Mouse (Mus musculus) neural tube, embryonic 12.5 days (tissue): ENCODE results near the gene Ruvbl1. TPM values are rescaled to one million over a fixed set of nuclear protein-coding genes. Genes with fewer than 3 reads are reported as not detected.
A peak's percentile ranks its signal among the peaks of the same experiment; 100 is the strongest.

ENCODE experiments used
- ATAC-seq: fragments of 200-750 bp; cut with Nextera tagmentation; 2 replicates; pipeline ENCODE4 v1.8.0; 2017; ENCODE audit warnings: low read depth, mild to moderate bottlenecking, moderate TSS enrichment, moderate library complexity; ENCODE audit not compliant: low FRiP score
- H3K27ac ChIP-seq: fragments of 300-500 bp; sonication (generic); 2 replicates; pipeline ENCODE4 v1.5.1; 2016
- H3K27me3 ChIP-seq: fragments of 300-500 bp; sonication (generic); replicated peaks from 2 replicates; pipeline ENCODE4 v1.6.1; 2016; ENCODE audit warnings: mild to moderate bottlenecking
- H3K36me3 ChIP-seq: fragments of 300-500 bp; sonication (generic); 2 replicates; pipeline ENCODE4 v1.6.1; 2016; ENCODE audit warnings: mild to moderate bottlenecking
- H3K4me1 ChIP-seq: fragments of 300-500 bp; sonication (generic); 2 replicates; pipeline ENCODE4 v1.6.1; 2016
- H3K4me2 ChIP-seq: fragments of 300-500 bp; sonication (generic); replicated peaks from 2 replicates; pipeline ENCODE4 v1.6.1; 2016; ENCODE audit warnings: mild to moderate bottlenecking
- H3K4me3 ChIP-seq: fragments of 300-500 bp; sonication (generic); 2 replicates; pipeline ENCODE4 v1.5.1; 2016
- H3K9ac ChIP-seq: fragments of 300-500 bp; sonication (generic); 2 replicates; pipeline ENCODE4 v1.6.1; 2016; ENCODE audit warnings: mild to moderate bottlenecking
- H3K9me3 ChIP-seq: fragments of 300-500 bp; sonication (generic); 2 replicates; pipeline ENCODE4 v1.6.1; 2016; ENCODE audit warnings: mild to moderate bottlenecking
- WGBS: fragments of 180-500 bp; shearing (Covaris S2); methylation state at CpG from one replicate; pipeline ENCODE4 v1.1.7; 2016; 5-methylcytosine and 5-hydroxymethylcytosine counted together
- polyA plus RNA-seq: library from polyadenylated mRNA; unstranded; fragments of >200 nt; fragmentation: Nextera tagmentation; extraction: Ambion mirVana; gene quantifications from 2 replicates; pipeline ENCODE4 v1.2.1, GENCODE M21; 2016

The Ruvbl1 gene
- polyA plus RNA-seq: 112 and 115 TPM in 2 replicates

GRCm38 (mm10) chr6:88465181-88465920, at the start of gene Ruvbl1:
Ruvbl1 (plus strand) TSS chr6:88465409.
- Histone ChIP-seq H3K9ac (peak within 1 kb of the TSS; percentile 70), H3K4me2 (peak within 1 kb of the TSS; percentile 88), H3K9me3 (no peaks in the 10 kb centered on the region), H3K4me1 (peaks cover 11% of the 10 kb centered on the region), H3K36me3 (peaks cover 21% of the 10 kb centered on the region), H3K4me3 (peak within 1 kb of the TSS; percentile 63), H3K27ac (no peak within 1 kb of the TSS), H3K27me3 (no peaks in the 10 kb centered on the region)
- under 1% methylated on average over 42 of the region's 42 CpGs for WGBS
- peak; percentile 100 for ATAC-seq

- Histone ChIP-seq H3K4me2 (no peak overlapping the region), H3K9me3 (no peaks in the 10 kb centered on the region), H3K36me3 (no peaks in the 10 kb centered on the region), H3K9ac (no peak overlapping the region), H3K27me3 (no peaks in the 10 kb centered on the region), H3K27ac (no peak overlapping the region), H3K4me3 (no peak overlapping the region), H3K4me1 (peaks cover 9% of the 10 kb centered on the region)
- ATAC-seq: no peak
- WGBS: 57% methylated on average over 7 of the region's 7 CpGs
Measured at GRCm38 (mm10) chr6:88416130-88416758, 49.0 kb upstream of the Ruvbl1 start.

DNA sequence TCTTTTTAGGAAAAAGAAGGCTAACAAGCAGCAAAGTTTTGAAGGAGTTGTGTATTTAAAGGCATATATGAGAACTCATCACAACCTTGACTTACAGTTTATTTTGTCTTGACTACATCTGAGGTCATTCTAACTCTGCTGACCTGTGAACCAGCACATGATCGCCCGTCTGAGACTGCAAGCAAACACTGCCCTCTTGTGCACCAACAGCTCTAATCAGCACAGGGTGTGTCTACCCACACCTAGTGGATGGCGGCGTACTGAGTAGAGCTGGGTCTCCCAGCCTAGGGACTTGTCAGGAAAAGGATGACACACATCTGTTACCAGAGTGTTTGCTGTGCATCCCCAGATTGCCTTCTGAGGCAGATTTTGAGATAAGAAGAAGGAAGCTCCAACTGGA, 34.0 kb upstream of the Ruvbl1 start:
- no peaks in the 10 kb centered on the region for H3K27me3 ChIP-seq
- H3K4me1 ChIP-seq: peaks cover 2% of the 10 kb centered on the region; the same call in 1 of the 2 replicates
- H3K27ac ChIP-seq: no peak overlapping the region
- H3K4me3 ChIP-seq: no peak overlapping the region
- H3K36me3 ChIP-seq: no peaks in the 10 kb centered on the region
- no peak for ATAC-seq
- no peak overlapping the region for H3K9ac ChIP-seq
- WGBS: 39% methylated on average over 4 of the region's 4 CpGs
- no peaks in the 10 kb centered on the region for H3K9me3 ChIP-seq
- no peak overlapping the region for H3K4me2 ChIP-seq

DNA sequence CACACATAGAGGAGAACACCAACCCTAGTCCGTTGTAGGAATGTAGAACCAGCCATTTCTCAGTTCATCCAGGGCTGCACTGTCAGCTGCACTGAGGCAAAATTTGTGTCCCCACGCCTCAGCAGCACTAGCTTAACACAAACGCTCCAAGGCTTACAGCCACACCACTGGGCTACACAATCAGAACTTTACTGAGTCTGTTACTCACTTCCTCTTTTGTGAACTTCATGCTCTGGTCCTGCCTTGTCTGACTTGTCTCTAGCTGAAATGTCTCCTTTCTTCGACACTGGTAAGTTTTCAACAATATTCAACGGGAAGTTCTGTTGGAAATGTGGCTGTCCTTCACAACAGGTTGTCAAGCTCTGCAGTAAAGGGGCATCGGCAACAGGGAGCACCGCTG, 29.6 kb upstream of the Ruvbl1 start:
- Histone ChIP-seq H3K36me3 (no peaks in the 10 kb centered on the region), H3K4me3 (no peak overlapping the region), H3K4me1 (peaks cover 2% of the 10 kb centered on the region; the same call in 1 of the 2 replicates), H3K4me2 (no peak overlapping the region), H3K9ac (no peak overlapping the region), H3K27ac (no peak overlapping the region), H3K27me3 (no peaks in the 10 kb centered on the region), H3K9me3 (no peaks in the 10 kb centered on the region)
- no peak for ATAC-seq
- WGBS: 92% methylated on average over 7 of the region's 7 CpGs

DNA sequence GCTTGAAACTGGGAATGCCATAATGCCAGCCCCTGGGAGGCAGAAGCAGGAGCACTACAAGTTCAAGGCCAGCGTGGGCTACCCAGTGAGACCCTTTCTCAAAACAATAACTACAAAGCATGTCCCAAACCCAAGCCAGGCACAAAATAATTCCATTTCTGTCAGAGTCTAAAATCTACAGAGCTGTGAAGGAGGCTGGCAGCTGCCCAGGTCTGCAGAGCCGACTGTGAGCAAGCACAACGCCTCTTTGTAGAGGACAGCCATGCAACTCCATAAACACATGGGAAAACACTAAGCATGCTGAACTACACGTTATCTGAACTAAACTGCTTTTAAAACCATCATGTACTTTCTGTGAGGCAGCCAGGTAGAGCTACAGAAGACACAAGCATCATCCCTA, 26.2 kb upstream of the Ruvbl1 start:
- Histone ChIP-seq H3K4me1 (no peaks in the 10 kb centered on the region; the same call in 1 of the 2 replicates), H3K27ac (no peak overlapping the region), H3K36me3 (no peaks in the 10 kb centered on the region), H3K4me2 (no peak overlapping the region), H3K27me3 (no peaks in the 10 kb centered on the region), H3K4me3 (no peak overlapping the region), H3K9me3 (no peaks in the 10 kb centered on the region), H3K9ac (no peak overlapping the region)
- WGBS: 86% methylated on average over 4 of the region's 4 CpGs
- ATAC-seq: no peak

DNA sequence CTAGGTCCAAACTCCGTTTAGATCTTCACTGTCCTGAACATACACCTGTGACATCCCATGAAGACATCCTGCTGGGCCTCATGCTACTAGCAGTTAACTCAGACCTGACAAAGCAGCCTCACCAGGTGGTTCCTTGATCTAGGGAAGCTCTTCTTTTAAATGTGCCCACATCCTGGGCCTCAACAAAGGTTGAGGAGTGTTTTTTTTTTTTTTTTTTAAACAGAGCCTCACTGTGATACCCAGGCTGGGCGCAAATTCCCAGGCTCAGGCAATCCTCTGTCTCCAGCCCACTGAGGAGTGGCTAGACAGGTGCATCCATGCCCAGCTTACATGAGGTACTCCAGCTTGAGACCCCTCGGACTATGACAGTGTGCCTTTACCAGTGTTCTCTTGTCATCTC, 22.7 kb upstream of the Ruvbl1 start:
- WGBS: 72% methylated on average over 3 of the region's 3 CpGs

DNA sequence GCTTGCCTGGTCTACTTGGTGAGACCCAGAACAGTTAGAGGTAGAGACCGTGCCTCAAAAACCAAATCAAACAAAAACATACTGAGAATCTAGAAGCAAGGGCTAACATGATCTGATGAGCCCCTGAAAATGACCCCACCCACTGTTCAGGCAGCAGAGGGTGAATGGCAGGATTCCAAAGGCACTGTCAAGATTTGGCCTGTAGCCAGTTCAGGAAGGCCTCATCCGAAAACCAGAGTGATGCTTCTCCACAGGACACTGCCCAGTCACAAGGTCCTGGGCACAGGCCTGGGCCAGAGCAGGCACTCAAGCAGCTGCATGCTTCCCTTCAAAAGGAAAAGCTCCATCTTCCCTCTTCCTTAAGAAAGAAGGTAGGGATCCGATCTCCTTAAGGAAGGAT, 21.8 kb upstream of the Ruvbl1 start:
- Histone ChIP-seq H3K4me1 (peaks cover 4% of the 10 kb centered on the region), H3K9me3 (no peaks in the 10 kb centered on the region), H3K27me3 (no peaks in the 10 kb centered on the region), H3K9ac (no peak overlapping the region), H3K36me3 (no peaks in the 10 kb centered on the region), H3K4me2 (no peak overlapping the region), H3K27ac (no peak overlapping the region), H3K4me3 (no peak overlapping the region)
- 89% methylated on average over 3 of the region's 3 CpGs for WGBS
- no peak for ATAC-seq

More for the DNA sequence above, 22.7 kb upstream of the Ruvbl1 start:
- Histone ChIP-seq H3K36me3 (no peaks in the 10 kb centered on the region), H3K27ac (no peak overlapping the region), H3K4me3 (no peak overlapping the region), H3K4me2 (no peak overlapping the region), H3K9ac (no peak overlapping the region), H3K4me1 (peaks cover 4% of the 10 kb centered on the region), H3K27me3 (no peaks in the 10 kb centered on the region), H3K9me3 (no peaks in the 10 kb centered on the region)
- ATAC-seq: no peak

DNA sequence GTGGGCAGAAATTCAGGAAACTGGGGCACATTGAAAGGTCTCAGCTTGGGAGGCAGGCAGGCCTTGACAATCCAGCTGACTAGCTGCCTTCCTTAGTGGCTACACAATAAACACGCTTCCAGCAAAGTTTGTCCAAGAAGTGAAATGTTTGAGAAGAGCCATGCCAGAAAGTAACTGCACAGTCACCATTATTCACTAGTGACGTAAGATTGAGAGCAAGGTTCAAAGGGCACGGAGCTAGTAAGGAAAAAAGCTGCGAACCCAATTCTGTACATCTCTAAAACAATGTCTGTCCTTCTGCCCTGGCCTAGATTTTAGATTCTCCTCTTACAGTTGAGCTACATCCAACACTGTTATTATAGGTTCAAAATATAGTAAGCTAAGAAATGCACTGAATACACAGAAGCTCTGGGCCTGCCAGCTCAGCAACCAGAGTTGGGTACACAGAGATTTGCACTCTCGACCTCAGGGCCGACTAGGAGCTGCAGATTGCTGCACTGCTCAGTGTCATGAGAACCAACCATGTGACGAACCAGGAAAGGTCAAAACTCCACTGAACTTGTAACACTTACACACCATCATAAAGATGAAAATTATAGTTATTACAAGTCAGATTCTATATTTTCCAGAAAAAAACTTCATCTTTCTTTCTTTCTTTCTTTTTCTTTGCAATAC, 21.0 kb upstream of the Ruvbl1 start:
- no peaks in the 10 kb centered on the region for H3K9me3 ChIP-seq
- no peak overlapping the region for H3K27ac ChIP-seq
- no peak overlapping the region for H3K4me2 ChIP-seq
- H3K36me3 ChIP-seq: no peaks in the 10 kb centered on the region
- 88% methylated on average over 7 of the region's 7 CpGs for WGBS
- H3K9ac ChIP-seq: no peak overlapping the region
- H3K27me3 ChIP-seq: no peaks in the 10 kb centered on the region
- ATAC-seq: no peak
- peaks cover 4% of the 10 kb centered on the region for H3K4me1 ChIP-seq
- H3K4me3 ChIP-seq: no peak overlapping the region

DNA sequence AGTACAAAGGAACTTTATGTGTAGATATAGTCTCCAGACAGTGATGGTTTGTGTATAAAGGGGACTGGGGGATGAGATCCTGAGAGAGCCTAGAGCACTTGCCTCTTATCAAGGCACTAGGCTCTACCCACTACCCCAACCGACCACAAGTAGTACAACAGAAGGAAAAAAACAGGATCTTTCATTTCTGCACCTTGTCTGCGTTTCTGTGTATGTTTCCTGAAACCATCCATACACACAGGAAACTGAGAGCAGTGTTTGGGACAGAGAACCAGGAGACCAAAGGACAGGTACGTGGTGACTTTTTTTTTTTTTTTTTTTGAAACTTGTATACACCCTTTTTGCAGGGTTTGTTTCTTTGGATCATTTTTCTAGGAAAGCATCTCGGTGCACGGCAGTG, 19.5 kb upstream of the Ruvbl1 start:
- H3K27ac ChIP-seq: no peak overlapping the region
- no peaks in the 10 kb centered on the region for H3K36me3 ChIP-seq
- ATAC-seq: no peak
- WGBS: 10% methylated on average over 5 of the region's 5 CpGs
- no peaks in the 10 kb centered on the region for H3K27me3 ChIP-seq
- H3K9ac ChIP-seq: peak overlapping the region; percentile 87
- H3K4me1 ChIP-seq: peaks cover 4% of the 10 kb centered on the region
- H3K4me2 ChIP-seq: peak overlapping the region; percentile 81
- H3K4me3 ChIP-seq: peak overlapping the region; percentile 81
- H3K9me3 ChIP-seq: no peaks in the 10 kb centered on the region

GRCm38 (mm10) chr6:88446063-88447002, 18.9 kb upstream of the Ruvbl1 start, which contains the start of gene Eefsec:
Eefsec (minus strand) TSS chr6:88446539.
- Histone ChIP-seq H3K27me3 (no peaks in the 10 kb centered on the region), H3K27ac (no peak within 1 kb of the TSS), H3K9me3 (no peaks in the 10 kb centered on the region), H3K4me3 (peak within 1 kb of the TSS; percentile 81), H3K4me2 (peak within 1 kb of the TSS; percentile 81), H3K9ac (peak within 1 kb of the TSS; percentile 87), H3K4me1 (peaks cover 4% of the 10 kb centered on the region), H3K36me3 (no peaks in the 10 kb centered on the region)
- peak; percentile 89 for ATAC-seq
- WGBS: under 1% methylated on average over 72 of the region's 72 CpGs

DNA sequence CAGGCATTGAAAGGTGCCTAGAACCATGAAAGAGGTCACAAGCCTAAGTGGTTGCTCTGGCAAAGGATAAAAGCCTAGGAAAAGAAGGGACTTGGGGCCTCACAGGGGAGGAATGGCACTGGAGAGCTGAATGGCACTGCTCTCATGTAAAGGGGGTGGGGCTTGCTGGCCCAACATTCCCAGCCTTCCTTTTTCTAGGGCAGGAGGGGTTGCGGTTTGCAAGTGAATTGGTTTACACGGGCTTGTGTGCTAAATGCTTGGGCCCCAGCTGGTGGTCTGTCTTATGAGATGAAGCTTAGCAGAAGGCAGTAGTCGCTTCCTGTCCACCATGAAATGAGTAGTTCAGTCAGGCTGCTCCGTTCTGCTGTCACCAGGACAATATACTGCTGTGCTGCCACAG, 17.8 kb upstream of the Ruvbl1 start:
- WGBS: 15% methylated on average over 4 of the region's 4 CpGs
- no peak overlapping the region for H3K27ac ChIP-seq

More for the DNA sequence above, 17.8 kb upstream of the Ruvbl1 start:
- H3K9me3 ChIP-seq: no peaks in the 10 kb centered on the region
- peaks cover 4% of the 10 kb centered on the region for H3K4me1 ChIP-seq
- H3K4me3 ChIP-seq: no peak overlapping the region
- peak overlapping the region; percentile 20; the same call in 1 of the 2 replicates for H3K4me2 ChIP-seq
- H3K9ac ChIP-seq: no peak overlapping the region
- ATAC-seq: no peak
- H3K36me3 ChIP-seq: no peaks in the 10 kb centered on the region
- H3K27me3 ChIP-seq: no peaks in the 10 kb centered on the region
